Mouse (Mus musculus): Measurements from ENCODE around the gene Fstl4. TPM values are rescaled to one million over a fixed set of nuclear protein-coding genes. Genes with fewer than 3 reads are reported as not detected.

Gene Fstl4
- polyA plus RNA-seq, 1 experiment, result 0.05 TPM

- TF ChIP-seq POLR2A (IDR thresholded peaks at IDR 0.05; ENCODE audit: low read depth, low read length) (no peak), CTCF (conservative IDR thresholded peaks at IDR 0.05; ENCODE audit: insufficient read depth, insufficient read length, low read depth, low read length) (no peak)
- WGBS, result 84% methylated on average over 3 of the region's 3 CpGs
- H3K36me3 ChIP-seq (ENCODE audit: control insufficient read depth, insufficient read depth, low read length), result no peaks in the 10 kb centered on the region
- peaks cover 6% of the 10 kb centered on the region for H3K27me3 ChIP-seq (replicated peaks; ENCODE audit: control insufficient read depth, insufficient read depth, low read length)
- DNase-seq, result no peak
- no peak overlapping the region for H3K27ac ChIP-seq (ENCODE audit: insufficient read depth, low read depth, low read length)
- peaks cover 4% of the 10 kb centered on the region; the same call in 1 of the 2 replicates for H3K4me1 ChIP-seq (ENCODE audit: control insufficient read depth, insufficient read depth, low read length)
- H3K4me3 ChIP-seq (ENCODE audit: insufficient read depth, low read depth, low read length), result no peak overlapping the region
Measured at GRCm38 (mm10) chr11:52767921-52768320, 3.5 kb downstream of the Fstl4 start.

- H3K4me3 ChIP-seq (ENCODE audit: insufficient read depth, low read depth, low read length), result no peak overlapping the region
- H3K4me1 ChIP-seq (ENCODE audit: control insufficient read depth, insufficient read depth, low read length), result no peaks in the 10 kb centered on the region
- H3K36me3 ChIP-seq (ENCODE audit: control insufficient read depth, insufficient read depth, low read length), result no peaks in the 10 kb centered on the region
- WGBS, result 81% methylated on average over 3 of the region's 3 CpGs
- no peak for TF ChIP-seq CTCF (conservative IDR thresholded peaks at IDR 0.05; ENCODE audit: insufficient read depth, insufficient read length, low read depth, low read length)
- no peak for TF ChIP-seq POLR2A (IDR thresholded peaks at IDR 0.05; ENCODE audit: low read depth, low read length)
- H3K27ac ChIP-seq (ENCODE audit: insufficient read depth, low read depth, low read length), result no peak overlapping the region
- no peak for DNase-seq
- no peaks in the 10 kb centered on the region for H3K27me3 ChIP-seq (replicated peaks; ENCODE audit: control insufficient read depth, insufficient read depth, low read length)
Measured at GRCm38 (mm10) chr11:52773073-52773472, 8.6 kb downstream of the Fstl4 start.

GRCm38 (mm10) chr11:52775291-52775690 is 10.9 kb downstream of the Fstl4 start:
- no peak overlapping the region for H3K27ac ChIP-seq (ENCODE audit: insufficient read depth, low read depth, low read length)
- no peak for DNase-seq
- H3K4me3 ChIP-seq (ENCODE audit: insufficient read depth, low read depth, low read length), result no peak overlapping the region
- no peaks in the 10 kb centered on the region for H3K36me3 ChIP-seq (ENCODE audit: control insufficient read depth, insufficient read depth, low read length)
- H3K27me3 ChIP-seq (replicated peaks; ENCODE audit: control insufficient read depth, insufficient read depth, low read length), result no peaks in the 10 kb centered on the region
- no peak for TF ChIP-seq POLR2A (IDR thresholded peaks at IDR 0.05; ENCODE audit: low read depth, low read length)
- TF ChIP-seq CTCF (conservative IDR thresholded peaks at IDR 0.05; ENCODE audit: insufficient read depth, insufficient read length, low read depth, low read length), result no peak
- WGBS, result 77% methylated on average over 3 of the region's 3 CpGs
- no peaks in the 10 kb centered on the region for H3K4me1 ChIP-seq (ENCODE audit: control insufficient read depth, insufficient read depth, low read length)

- Histone ChIP-seq H3K36me3 (ENCODE audit: control insufficient read depth, insufficient read depth, low read length) (no peaks in the 10 kb centered on the region), H3K4me3 (ENCODE audit: insufficient read depth, low read depth, low read length) (no peak overlapping the region), H3K4me1 (ENCODE audit: control insufficient read depth, insufficient read depth, low read length) (no peaks in the 10 kb centered on the region), H3K27me3 (replicated peaks; ENCODE audit: control insufficient read depth, insufficient read depth, low read length) (no peaks in the 10 kb centered on the region), H3K27ac (ENCODE audit: insufficient read depth, low read depth, low read length) (no peak overlapping the region)
- WGBS, result 51% methylated on average over 5 of the region's 5 CpGs
- no peak for DNase-seq
- TF ChIP-seq POLR2A (IDR thresholded peaks at IDR 0.05; ENCODE audit: low read depth, low read length) (no peak), CTCF (conservative IDR thresholded peaks at IDR 0.05; ENCODE audit: insufficient read depth, insufficient read length, low read depth, low read length) (no peak)
Measured at GRCm38 (mm10) chr11:52782426-52782825, 18.0 kb downstream of the Fstl4 start.

GRCm38 (mm10) chr11:52794331-52794730 is 29.9 kb downstream of the Fstl4 start:
- no peaks in the 10 kb centered on the region for H3K4me1 ChIP-seq (ENCODE audit: control insufficient read depth, insufficient read depth, low read length)
- 80% methylated on average over 5 of the region's 5 CpGs for WGBS
- no peak overlapping the region for H3K27ac ChIP-seq (ENCODE audit: insufficient read depth, low read depth, low read length)
- no peak overlapping the region for H3K4me3 ChIP-seq (ENCODE audit: insufficient read depth, low read depth, low read length)
- H3K36me3 ChIP-seq (ENCODE audit: control insufficient read depth, insufficient read depth, low read length), result no peaks in the 10 kb centered on the region
- no peak for TF ChIP-seq CTCF (conservative IDR thresholded peaks at IDR 0.05; ENCODE audit: insufficient read depth, insufficient read length, low read depth, low read length)
- TF ChIP-seq POLR2A (IDR thresholded peaks at IDR 0.05; ENCODE audit: low read depth, low read length), result no peak
- no peak for DNase-seq
- H3K27me3 ChIP-seq (replicated peaks; ENCODE audit: control insufficient read depth, insufficient read depth, low read length), result no peaks in the 10 kb centered on the region

- no peak for DNase-seq
- Histone ChIP-seq H3K36me3 (ENCODE audit: control insufficient read depth, insufficient read depth, low read length) (no peaks in the 10 kb centered on the region), H3K4me3 (ENCODE audit: insufficient read depth, low read depth, low read length) (no peak overlapping the region), H3K27ac (ENCODE audit: insufficient read depth, low read depth, low read length) (no peak overlapping the region), H3K27me3 (replicated peaks; ENCODE audit: control insufficient read depth, insufficient read depth, low read length) (no peaks in the 10 kb centered on the region), H3K4me1 (ENCODE audit: control insufficient read depth, insufficient read depth, low read length) (no peaks in the 10 kb centered on the region)
- TF ChIP-seq POLR2A (IDR thresholded peaks at IDR 0.05; ENCODE audit: low read depth, low read length) (no peak), CTCF (conservative IDR thresholded peaks at IDR 0.05; ENCODE audit: insufficient read depth, insufficient read length, low read depth, low read length) (no peak)
- WGBS, result 93% methylated on average over 2 of the region's 2 CpGs
Measured at GRCm38 (mm10) chr11:52809542-52809941, 45.1 kb downstream of the Fstl4 start.

GRCm38 (mm10) chr11:52816004-52816403 is 51.6 kb downstream of the Fstl4 start:
- no peaks in the 10 kb centered on the region for H3K27me3 ChIP-seq (replicated peaks; ENCODE audit: control insufficient read depth, insufficient read depth, low read length)
- WGBS, result 79% methylated on average over 4 of the region's 4 CpGs
- TF ChIP-seq CTCF (conservative IDR thresholded peaks at IDR 0.05; ENCODE audit: insufficient read depth, insufficient read length, low read depth, low read length), result no peak
- TF ChIP-seq POLR2A (IDR thresholded peaks at IDR 0.05; ENCODE audit: low read depth, low read length), result no peak
- no peak overlapping the region for H3K4me3 ChIP-seq (ENCODE audit: insufficient read depth, low read depth, low read length)
- no peak for DNase-seq
- no peaks in the 10 kb centered on the region for H3K36me3 ChIP-seq (ENCODE audit: control insufficient read depth, insufficient read depth, low read length)
- H3K27ac ChIP-seq (ENCODE audit: insufficient read depth, low read depth, low read length), result no peak overlapping the region
- no peaks in the 10 kb centered on the region for H3K4me1 ChIP-seq (ENCODE audit: control insufficient read depth, insufficient read depth, low read length)

All from kidney, adult 2 months (tissue).